Mouse (Mus musculus): ENCODE results near the gene Arntl.
A peak's percentile ranks its signal among the peaks of the same experiment; 100 is the strongest.

Arntl gene

DNA sequence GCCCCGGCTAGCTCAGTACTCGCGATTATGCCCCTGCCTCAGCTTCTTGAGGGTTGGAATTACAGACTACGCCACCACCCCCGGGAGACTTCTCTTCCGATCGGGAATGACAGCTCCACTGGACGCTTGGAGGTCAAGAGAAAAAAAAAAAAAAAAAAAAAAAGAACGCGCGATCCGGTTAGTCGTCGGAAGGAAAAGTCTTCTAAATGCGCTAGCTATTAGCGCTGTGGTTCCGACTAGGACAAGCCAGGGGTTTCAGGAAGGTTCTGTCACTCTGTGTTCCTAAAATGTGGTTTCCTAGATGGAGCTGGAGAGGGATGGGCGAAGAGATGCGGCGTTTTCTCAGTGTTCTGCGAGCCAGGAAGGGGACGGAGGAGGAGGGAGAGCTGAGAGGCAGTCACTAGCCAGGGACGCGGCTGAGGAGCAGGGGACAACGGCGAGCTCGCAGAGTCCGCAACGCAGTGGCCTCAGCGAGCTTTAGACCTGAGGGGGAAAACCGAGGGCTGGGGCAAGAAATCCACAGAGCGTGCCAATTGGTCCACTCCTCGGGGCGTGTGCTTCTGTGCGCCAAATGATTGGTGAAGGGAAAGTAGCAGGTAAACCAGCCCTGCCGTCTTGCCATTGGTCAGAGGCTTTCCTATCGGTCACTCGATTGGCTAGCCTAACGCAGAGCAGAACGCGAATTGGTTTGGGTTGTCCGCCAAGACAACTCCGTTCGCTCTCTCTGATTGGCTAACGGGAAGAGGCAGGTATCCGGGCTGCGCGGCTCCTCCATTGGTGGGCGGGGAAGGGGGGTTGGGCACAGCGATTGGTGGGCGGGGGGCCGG is at the start of gene Arntl:
Gene Arntl (plus strand): TSS at position 822 of the 827 bp plus-strand sequence.
- peak; percentile 99 for DNase-seq

- DNase-seq = no peak
Observed at GRCm38 (mm10) chr7:113161077-113161698, 46.1 kb upstream of the Arntl start.

DNA sequence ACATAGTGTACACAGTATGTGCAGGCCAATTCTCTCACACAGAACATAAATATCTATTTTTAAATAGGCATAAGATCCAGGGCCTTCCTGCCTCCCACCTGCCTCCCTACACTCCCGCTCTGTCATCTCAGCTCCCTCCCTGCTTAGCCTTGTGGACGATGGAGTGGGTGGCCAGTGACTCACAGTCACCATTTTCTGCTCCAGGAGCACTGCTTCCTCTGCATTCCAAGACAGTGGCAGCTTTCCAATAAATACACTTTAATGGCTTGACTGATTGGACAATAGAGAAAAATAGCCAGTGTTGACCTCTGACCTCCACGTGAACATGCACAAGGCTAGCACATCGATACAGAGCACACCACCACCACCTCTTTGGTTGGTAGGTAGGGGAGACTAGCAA is 42.5 kb upstream of the Arntl start:
- no peak for DNase-seq

GRCm38 (mm10) chr7:113167092-113167491 is 40.2 kb upstream of the Arntl start:
- DNase-seq = no peak

- DNase-seq = no peak
Observed at GRCm38 (mm10) chr7:113168609-113169008, 38.7 kb upstream of the Arntl start.

GRCm38 (mm10) chr7:113172425-113172824 is 34.8 kb upstream of the Arntl start:
- no peak for DNase-seq

DNA sequence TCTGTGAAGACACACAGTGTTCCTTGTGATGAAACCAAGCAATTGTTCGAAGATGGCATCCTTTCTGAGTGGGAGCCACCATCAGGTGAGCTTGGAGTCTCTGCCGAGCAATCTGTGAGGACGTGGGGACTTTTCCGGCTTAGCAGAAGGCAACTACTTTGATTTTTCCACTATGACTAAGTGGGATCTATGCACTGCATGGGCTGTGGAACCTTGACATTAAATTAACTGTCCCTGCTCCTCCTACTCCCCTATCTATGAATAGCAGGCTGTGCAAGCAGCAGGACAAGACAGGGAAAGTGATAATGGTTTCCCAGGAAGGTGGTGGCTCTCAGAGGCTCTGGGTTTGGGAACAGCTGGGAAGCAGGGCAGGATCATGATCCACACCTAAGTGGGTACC is 31.8 kb upstream of the Arntl start:
- DNase-seq = no peak

DNA sequence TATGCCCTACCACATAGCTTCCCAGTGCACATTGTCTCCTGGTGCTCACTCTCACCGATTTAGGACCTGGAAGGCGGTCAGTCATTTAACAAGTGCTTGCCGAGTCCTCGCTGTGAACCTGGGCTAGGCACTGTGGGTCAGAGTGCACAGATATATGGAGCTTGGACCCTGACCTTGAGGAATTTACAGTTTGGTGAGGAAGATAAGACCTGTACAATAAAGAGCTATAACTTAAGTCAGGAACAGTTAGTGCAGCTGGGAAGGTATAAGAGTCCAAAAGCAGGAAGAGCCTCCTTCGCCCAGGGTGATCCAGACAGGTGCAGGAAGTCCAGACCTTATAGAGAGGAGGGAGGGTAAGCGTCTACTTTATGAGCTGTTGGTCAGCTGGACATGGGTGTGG is 29.2 kb upstream of the Arntl start:
- no peak for DNase-seq

DNA sequence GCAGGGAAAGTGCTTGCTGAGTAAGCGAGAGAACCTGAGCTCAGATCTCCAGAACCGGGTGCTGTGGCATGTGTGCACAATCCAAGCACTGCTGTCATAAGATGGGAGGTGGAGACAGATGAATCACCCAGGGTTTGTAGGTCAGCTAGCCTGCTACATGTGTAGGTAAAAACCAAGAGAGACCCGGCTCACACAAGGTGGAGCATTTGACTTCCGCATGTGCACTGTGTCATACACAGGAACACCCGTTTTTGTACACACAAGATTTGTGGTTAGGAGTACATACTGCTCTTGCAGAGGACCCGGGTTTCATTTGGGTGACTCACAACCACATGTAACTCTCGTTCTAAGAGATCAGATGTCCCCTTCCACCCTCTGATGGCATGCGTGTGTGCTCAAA is 23.5 kb upstream of the Arntl start:
- DNase-seq = no peak

DNA sequence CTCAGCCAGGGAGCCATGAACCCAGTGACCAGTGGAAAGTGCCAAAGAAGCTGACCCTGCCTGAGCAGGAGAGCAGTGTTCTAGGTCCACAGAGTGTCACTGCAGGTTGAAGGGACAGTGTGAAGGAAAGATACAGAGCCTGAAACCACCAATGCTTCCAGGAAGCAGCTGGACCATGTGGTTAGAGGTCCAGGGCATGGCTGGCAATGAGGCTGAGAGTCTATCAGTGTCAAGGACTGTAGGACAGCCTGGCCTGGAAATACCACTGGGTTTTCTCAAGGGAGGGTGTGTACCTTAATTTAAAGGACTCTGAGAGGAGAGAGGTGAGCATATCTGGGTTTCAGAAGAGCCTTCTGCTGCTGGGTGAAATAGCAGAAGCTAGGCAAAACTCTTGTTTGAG is 22.2 kb upstream of the Arntl start:
- DNase-seq = no peak

- no peak for DNase-seq
Observed at GRCm38 (mm10) chr7:113186041-113186800, 21.0 kb upstream of the Arntl start.

- DNase-seq = no peak
Observed at GRCm38 (mm10) chr7:113188091-113188490, 19.2 kb upstream of the Arntl start.

DNA sequence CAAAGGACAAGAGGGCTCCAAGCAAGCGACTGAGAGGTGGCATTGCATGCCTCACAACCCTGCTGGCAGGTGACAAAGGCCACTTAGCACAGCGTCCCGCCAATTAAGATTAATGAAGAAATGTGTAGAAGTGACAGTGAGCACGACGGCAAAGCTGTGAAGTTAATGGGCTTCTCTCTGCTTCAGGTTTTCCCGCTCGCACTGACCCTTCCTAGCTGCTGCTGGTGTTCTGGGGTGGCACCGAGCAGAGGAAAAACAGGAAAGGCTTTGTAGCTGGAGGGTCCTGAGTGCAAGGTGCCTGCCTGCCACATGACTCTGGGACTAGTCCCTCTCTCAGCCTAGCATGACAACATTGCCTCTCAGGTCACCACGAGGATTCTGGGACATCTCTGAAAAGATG is 18.7 kb upstream of the Arntl start:
- DNase-seq = no peak

DNA sequence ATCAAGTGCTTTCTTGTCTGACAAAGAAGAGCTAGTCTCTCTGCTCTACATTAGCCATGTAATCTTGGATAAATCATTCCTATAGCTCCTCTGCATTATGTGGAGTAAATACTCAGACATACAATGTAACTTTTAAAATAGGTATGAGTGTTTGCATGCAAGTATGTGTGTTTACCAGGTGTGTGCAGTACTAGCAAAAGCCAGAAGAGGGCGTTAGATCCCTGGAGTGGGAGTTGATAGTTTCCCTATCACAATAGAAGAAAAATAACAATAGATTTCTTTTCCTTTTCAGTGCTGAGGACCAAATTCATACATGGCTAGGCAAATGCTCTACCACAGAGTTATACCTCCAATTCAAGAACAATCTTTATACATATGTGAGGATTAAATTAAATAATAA is 15.5 kb upstream of the Arntl start:
- DNase-seq = no peak

DNA sequence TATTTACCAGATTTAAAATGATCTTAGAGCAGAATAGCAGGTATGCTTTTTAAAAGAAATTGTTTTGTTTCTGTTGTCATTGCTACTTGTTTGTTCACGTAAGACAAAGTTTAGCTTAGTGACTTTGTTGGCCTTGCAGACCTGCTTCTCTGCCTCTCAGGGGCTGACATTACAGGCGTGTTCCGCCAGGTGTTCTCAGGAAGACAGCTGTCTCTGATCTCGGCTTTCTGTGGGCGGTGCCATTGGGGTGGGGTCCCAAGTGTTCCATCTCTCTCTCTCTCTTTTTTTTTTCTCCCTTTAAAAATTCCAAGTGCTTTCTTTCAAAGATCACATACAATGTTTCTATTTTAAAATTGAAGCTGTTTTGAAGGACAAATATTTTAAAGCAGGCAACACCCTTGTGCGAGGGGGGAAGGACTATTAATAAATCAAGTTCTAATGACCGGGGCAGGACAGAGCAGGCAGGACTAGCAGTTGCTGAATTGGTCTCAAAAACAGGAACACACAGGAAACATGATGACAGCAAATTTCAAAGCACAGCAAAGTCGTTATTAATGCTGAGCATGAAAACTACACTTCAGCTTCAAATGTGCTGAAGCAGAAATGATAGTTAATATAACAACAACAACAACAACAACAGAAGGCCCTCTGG is 14.4 kb upstream of the Arntl start:
- DNase-seq = no peak

DNA sequence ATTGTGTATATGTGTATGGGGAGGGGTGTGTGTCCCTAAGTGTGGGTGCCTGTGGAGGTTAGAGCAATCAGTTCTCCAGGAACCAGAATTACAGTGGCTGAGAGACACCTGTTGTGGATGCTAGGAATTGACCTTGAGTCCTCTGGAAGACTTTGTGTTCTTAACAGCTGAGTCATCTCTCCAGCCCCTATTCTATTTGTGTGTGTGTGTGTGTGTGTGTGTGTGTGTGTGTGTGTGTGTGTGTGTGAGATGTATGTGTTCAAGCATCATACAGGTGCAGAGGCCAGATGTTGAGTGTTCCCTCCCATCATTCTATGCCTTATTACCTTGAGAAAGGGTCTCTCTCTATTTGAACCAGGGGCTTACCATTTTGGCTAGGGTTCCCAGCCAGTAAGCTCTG is 13.4 kb upstream of the Arntl start:
- no peak for DNase-seq

DNA sequence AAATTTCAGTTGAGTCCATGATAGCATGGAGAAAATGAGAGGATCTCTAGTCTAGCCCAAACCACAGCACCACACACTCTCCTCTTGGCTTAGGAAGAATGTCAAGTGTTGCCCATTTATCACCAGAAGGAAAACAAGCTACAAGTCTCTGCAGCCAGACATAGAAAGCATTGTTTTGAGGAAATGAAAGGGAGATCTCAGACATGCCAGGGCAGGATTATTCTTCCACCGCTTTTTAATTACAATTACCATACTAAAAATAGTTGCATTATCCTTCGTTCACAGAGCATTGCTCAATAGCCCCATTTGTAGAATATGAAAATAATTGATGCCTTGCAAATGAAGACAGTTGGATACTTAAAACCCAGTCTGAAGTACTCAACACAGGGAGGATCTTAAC is 12.0 kb upstream of the Arntl start:
- DNase-seq = no peak

DNA sequence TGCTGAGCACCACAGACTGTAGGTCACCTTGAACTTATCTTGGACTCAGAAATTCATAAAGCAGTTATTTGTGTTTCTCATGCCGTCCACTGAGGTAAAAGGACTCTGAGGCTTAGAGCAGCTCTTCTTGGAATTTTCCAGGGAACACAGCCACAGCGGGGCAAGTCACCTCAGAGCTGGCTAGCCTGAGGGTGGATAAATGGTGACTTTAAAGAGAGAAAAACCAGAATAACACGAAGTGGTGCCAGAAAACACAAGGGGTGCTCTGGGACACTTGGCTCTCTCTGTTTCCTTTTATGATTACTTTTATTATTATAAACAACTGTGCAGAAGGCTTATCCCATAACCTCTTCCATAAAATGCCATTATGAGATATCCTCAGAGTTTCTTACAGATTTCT is 11.1 kb upstream of the Arntl start:
- DNase-seq = no peak

DNA sequence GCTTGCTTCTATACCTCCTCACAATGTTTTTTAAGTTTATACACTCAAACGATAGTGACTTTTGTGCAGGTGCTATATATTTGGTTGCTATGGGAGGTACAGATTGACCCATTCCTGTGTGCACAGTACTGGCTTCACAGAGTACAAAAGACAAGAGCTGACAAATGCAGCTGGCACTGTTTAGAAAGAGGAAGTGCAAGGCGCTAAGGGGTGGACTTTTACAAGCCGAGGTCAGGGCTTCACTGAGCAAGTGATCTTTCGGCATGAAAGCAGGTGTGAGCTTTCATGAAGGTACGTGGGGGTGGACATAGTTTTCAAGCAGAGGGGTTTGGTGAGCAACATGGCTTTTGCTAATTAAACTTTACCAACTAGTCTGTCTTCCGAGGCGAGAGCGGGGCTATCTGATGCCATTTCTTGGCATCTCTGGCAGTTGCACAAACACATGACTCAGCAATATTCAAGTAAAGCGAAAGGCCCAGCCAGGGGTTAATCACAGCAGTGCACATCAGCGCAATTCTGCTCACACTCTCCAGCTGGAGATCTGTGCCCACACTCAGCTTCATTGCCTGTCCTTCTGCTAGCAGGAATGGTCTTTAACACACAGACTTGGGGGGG is 10.0 kb upstream of the Arntl start:
- DNase-seq = no peak

- DNase-seq = no peak
Observed at GRCm38 (mm10) chr7:113201584-113201983, 5.7 kb upstream of the Arntl start.

- DNase-seq = peak; percentile 75
Observed at GRCm38 (mm10) chr7:113207471-113208387, 464 bp downstream of the Arntl start.

DNA sequence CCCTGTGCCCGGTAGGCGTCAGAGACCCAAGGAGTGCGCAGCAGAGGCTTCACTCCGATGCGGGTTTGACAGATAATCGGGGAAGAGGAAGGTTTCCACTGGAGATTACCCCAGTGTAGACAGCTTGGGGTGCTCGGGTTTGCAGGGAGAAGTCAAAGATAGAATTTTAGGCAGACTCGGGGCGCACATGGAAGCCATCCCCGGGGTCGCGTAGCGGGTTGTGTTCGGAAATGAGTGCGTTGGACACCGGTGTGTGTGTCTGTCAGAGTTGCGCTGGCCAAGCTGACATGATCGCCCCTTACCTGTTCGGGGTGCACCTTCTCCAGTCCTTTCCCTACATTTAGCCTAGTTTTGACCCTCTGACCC is 1.1 kb downstream of the Arntl start:
- peak; percentile 33 for DNase-seq
